Mouse (Mus musculus) right cerebral cortex, postnatal 14 days (tissue): ENCODE measurements around the gene Gng10.
A peak's percentile ranks its signal among the peaks of the same experiment; 100 is the strongest.

ENCODE experiments used
- DNase-seq: peaks from one replicate; pipeline ENCODE4 v3.0.0; 2022

Gng10 gene

DNA sequence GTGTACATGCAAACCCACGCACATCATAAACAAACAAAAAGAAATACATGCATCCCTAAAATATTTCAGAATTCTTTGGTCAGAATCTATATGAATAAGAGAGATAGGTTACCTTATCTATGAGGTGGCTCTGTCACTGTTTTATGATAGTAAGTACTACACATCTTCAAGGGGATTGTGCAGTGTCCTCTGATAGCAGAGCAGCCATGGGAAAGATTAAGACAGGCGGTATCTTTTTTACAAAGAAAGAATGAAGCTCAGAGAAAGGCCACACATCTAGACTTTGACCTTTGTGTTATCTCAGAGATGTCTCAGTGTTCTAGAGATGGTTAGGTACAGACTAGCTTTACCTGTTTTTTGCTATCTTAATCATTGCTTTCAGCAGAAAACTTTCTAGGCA, 18.0 kb upstream of the Gng10 start:
- no peak for DNase-seq

- DNase-seq: peak; percentile 31
Measured at GRCm38 (mm10) chr4:59034325-59034917, 467 bp upstream of the Gng10 start.

- DNase-seq: no peak
Measured at GRCm38 (mm10) chr4:59035786-59036350, 980 bp downstream of the Gng10 start.

GRCm38 (mm10) chr4:59036490-59037127, 1.7 kb downstream of the Gng10 start:
- peak; percentile 69 for DNase-seq

GRCm38 (mm10) chr4:59037525-59037924, 2.6 kb downstream of the Gng10 start:
- no peak for DNase-seq

- DNase-seq: no peak
Measured at GRCm38 (mm10) chr4:59040397-59041287, 5.8 kb downstream of the Gng10 start.

GRCm38 (mm10) chr4:59043074-59043473, 8.2 kb downstream of the Gng10 start:
- DNase-seq: no peak

DNA sequence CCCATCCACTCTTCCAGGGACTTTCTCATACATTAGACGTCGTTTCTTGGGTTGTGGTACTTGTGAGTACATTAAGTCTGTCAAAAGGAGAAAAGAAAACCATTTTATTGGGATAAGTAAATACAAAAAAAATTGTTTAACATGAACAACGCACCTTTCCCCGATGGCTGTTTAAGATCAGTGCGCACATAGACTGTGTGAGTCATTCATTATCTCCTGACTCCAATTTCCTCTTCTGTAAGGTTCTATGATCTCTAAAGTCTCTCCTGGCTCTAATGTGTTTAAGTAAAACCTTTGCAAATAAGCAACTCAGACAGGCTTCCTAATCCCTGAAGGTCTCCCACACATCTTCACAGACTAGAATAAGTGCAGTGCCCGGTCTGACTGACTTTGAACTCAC, 9.0 kb downstream of the Gng10 start:
- no peak for DNase-seq

DNA sequence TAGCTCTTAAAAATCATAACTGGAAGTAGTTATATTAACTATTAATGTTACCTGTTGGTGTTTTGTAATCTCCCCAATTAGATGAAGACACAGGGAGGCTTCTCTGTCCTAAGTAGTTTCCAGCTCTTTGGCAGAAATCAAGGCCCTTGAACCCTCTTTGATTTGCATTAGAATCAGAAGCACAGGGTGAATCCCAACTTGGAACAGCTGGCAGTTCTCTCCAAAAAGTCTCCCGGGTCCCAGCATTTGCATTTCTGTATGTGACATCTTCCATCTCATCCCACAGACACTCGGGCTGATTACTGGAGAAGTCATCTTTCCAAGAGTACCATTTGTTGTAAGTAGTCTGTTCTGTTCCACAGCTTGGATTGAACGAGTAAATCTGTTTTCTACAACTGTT, 12.3 kb downstream of the Gng10 start:
- DNase-seq: no peak

GRCm38 (mm10) chr4:59051081-59051480, 16.2 kb downstream of the Gng10 start:
- no peak for DNase-seq

GRCm38 (mm10) chr4:59057929-59058328, 23.0 kb downstream of the Gng10 start:
- no peak for DNase-seq

DNA sequence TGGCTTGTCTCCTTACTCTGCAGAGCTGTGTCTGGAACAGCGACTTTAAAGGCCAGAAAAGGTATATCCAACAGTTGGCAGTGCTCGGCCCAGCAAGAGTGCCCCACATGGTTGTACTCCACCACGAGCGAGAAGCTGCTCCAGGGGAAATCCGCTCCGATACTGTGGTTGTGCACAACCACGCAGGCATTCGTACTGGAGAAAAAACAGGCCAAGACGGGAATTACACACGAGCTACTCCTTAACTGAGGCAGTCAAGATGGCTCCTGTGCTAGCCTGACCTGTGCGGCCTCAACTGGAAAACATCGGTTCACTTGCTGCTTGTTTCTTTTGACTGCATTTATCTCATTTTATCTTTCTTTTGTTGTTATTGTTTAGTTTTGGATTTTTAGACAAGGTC, 27.6 kb downstream of the Gng10 start:
- DNase-seq: no peak

- DNase-seq: no peak
Measured at GRCm38 (mm10) chr4:59069276-59069675, 34.4 kb downstream of the Gng10 start.

DNA sequence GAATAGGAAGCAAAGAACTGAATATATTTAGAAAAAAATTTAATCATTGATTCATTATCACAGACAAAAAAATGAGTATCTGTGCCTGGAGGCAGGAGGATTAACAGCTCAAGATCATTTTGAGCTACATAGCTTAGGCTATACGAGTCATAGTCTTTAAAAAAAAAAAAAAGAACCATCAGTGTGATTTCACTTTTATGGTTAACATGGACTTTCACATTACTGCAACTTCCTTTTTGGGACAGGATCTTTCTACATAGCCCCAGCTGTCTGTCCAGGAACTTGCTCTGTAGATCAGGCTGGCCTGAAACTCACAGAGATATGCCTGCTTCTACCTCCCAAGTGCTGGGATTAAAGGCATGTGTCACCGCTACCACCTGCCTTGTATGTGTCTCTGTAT, 48.5 kb downstream of the Gng10 start:
- DNase-seq: no peak

DNA sequence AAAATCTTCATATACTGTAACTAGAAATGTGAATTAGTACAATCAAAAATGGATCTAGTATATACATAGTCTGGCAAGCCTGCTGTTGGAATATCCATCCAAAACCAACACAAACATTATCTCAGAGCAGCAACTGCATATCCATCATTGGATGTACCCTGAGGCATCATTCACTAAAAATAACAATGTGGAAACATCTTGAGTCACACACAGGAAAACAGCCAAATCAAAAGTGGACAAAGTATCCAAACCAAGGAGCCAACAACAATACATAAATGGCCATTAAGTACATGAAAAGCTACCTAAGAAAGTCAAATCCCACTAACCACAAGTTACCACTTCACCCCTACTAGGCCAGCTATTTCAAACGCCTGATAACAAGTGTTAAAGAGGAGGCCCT, 54.5 kb downstream of the Gng10 start:
- no peak for DNase-seq
